Mouse (Mus musculus) spleen, postnatal 36 days (tissue): ENCODE measurements around the gene Abcc1.
A peak's percentile ranks its signal among the peaks of the same experiment; 100 is the strongest.

Experiments
- DNase-seq, 2 experiments: peaks; one replicate each; pipeline ENCODE4 v3.0.0; 2022; ENCODE audit warnings: low spot score in 2 of 2, mixed read lengths in 1 of 2

Gene Abcc1

DNA sequence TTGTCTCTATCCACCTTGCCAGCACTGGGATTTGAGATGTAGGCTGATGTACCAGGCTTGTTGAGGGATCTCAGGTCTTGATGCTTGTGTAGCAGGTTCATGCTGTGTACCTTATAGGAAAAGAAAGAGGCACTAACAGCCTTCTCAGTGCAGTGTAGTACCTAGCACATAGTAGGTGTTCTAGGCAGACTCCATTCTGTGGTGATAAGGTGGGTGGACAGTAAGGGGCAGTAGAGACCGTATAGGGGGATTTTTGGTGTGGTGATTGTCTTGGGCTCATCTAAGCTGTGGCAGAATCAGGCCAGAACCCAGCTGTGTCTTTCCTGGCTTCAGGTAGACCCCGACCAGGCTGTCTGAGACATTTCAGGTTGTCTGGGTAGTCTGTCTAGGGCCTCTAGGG is 15.0 kb downstream of the Abcc1 start:
- no peak for DNase-seq

DNA sequence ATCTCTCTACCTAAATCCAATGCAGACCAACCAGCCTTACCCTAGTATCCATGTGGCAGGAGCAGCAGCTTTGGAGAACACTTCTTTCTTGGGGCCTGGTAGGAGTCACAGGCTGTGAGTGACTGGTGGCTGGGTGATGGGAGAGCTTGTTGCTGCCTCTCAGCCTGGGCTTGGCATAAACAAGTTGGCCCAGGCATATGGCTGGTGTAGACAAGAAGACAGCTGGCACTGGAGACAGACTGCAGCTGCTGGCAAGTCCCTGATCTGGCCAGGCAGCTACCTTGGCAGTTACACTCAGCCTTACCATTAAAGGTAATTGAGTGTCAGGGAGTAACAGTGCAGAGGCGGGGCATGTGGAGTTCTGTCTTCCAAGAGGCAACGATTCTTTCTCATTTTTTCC is 16.0 kb downstream of the Abcc1 start:
- no peak for DNase-seq

DNA sequence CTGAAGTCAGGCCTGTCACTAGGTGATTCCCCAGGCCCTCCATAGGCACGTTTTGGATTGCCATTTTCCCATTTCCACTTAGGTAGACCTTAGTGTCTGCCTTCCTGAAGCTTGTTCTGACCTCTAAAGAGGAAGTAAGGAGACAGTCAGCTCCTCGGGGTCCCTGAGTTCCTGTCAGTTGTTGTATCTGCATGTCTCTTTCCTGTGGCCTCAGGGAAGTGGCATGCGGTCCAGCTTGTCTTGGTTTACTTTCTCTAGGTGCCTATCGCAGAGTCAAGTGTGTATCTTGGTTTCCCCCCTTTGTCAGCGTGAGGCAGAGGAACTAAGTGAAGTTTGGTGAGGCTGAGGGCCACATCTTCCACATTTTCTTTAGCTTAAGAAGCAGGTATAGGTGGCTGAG is 17.3 kb downstream of the Abcc1 start:
- DNase-seq: no peak

DNA sequence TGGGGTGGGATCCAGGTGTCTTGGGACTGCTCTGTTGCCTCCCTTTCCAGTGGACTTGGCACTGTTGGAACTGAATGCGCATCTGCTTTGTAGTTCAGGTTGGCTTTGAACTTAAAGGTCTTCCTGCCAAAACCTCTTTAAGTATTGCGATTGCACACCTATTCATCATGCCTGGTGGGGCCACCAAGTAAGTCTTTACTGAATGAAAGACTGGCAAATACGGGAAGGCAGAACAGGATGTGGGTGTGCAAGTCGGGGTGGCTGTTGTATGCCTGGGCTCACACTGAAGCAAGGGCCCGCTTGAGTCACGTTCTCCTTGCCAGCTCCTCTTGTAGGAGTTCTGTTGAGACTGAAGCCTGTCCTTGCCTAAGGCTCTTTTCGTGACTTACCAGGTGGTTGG is 18.5 kb downstream of the Abcc1 start:
- no peak for DNase-seq

DNA sequence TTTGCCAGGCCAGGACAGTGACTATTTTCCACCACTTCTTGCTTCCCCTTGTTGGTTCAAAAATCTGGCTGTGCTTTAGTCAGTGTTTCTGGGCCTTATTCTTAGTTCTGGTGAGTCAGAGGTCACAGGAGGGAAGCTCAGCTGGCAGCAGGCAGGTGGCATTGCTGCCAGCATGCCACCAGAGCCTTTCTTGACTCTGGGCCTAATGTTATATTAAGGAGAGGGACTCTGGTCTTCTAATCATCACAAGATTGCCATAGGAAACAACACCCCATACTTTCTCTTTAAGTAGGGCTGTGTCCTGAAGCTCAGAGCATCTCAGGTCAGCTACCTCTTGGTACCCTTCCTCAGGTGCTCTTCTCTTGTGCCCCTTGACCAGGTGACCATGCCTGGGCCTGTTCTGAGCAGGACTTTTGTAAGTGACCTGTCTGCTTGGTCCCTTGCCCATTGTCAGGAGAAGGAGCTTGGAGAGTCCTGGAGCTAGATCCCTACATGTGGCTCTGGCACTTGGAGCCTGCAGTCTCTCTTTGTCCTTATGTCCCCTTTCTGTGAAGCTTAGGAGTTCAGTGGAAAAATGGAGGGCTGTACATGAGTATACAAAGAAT is 19.8 kb downstream of the Abcc1 start:
- no peak for DNase-seq

DNA sequence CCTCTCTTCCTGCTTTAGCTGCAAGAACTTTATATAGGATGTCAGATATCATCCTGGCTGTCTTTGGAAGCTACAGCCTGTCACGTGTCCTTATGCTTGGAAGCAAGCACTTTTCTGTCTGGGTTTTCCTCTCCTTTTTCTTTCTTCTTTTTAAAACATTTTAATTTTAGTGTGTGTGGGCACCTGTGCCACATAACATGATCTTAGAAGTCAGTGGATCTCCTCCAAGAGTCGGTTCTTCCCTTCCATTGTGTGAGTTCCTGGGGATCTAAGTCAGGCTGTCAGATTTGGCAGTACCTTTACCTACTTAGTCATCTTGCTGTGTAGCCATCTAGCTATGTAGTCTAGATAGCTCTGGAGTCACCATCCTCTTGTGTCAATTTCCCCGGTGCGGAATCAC is 37.9 kb downstream of the Abcc1 start:
- DNase-seq: no peak

DNA sequence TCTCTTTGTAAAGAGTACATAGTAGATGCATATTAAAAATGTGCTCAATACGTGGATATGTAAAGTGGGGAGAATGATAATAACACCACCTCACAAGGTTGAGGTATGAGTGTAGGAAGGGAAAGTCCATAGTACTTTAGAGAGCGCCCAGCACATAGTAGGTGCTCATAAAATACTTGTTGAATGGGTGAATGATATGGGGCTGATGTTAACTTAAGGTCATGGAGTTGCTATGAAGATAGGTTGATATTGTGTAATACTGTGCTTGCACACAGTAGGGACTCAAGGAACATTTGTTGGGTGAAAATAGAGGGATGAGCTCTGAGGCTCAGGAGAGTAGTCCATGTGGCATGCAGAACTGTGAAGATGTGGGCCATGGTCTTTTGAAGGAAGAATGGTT is 42.1 kb downstream of the Abcc1 start:
- no peak for DNase-seq

DNA sequence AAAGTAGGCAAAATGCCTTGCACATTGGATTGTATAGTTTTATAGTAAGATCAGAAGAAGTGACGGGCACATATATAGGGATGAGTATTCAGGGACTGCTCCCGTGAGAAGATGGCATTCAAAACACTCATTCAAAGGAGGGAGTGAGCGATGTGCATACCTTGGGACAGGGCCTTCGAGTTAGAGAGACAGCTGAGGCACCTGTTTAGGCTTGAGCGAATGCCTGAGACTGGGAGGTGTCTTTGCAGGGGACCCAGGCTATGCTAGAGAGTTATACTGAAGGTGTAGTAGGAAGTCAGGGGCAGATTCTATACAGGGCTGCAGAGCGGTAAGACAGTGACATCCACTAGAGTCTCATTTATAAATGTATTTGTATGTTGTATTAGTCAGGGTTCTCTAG is 44.3 kb downstream of the Abcc1 start:
- no peak for DNase-seq

DNA sequence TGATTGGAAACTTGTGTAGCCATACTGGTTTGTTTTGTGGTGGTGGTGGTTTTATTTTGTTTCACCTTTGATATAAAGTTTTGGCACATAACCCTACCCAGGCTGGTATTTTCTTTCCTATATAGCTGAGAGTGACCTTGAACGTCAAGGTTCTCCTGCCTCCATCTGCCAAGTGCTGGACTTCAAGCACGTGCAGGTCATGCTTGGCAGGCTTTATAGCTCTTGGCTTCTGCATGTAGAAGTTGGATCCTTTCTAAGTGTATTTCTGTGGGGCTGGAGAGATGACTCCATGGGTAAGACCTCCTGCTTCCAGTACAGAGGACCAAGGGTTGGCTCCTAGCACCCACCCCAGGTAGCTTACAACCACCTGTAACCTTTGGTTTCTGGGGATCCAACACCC is 47.8 kb downstream of the Abcc1 start:
- DNase-seq: no peak

DNA sequence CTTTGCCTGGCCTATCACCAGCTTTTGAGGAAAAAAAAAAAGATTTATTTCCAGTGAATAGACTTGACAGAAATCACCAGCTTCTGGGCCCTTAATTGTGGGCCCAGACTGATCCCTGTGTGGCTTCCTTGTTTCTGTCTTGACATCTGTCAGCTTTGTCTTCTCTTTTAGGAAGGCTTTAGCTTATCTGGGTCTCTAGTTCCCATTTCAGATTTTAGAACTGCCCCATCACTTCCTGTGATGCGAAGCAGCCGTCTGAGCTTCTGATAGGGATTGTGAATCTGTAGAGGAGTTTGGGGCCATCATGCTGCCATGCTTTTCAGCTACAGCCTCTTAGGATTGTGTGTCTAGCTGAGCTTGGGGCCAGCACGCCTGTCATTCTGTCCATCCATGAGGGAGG is 48.4 kb downstream of the Abcc1 start:
- DNase-seq: no peak

DNA sequence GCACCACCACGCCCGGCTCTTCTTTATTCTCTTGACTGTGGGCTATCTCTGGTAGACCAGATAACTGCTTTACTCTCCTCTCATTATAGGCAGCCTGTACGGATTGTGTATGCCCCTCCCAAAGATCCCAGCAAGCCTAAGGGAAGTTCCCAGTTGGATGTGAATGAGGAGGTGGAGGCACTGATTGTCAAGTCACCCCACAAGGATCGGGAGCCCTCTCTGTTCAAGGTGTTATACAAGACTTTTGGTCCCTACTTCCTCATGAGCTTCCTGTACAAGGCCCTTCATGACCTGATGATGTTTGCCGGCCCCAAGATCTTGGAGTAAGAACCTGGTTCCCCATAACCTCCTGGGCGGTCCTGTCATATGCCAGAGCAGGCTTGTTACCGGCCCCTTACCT is 49.3 kb downstream of the Abcc1 start:
- no peak for DNase-seq

DNA sequence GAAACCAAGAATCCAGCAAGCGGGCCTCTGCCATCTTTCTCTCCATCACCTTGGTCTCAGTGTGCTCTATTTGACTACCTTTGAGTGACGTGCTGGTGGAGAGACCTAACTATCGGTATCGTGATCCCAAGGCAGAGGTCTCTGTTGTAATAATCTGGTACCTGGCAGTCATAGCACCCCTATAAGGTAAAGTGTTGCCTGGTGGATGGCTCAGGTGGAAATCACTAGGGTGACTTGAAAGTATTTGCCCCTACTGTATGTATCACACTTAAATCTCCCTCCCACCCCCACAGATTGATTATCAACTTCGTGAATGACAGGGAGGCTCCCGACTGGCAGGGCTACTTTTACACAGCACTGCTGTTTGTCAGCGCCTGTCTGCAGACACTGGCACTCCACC is 49.8 kb downstream of the Abcc1 start:
- DNase-seq: no peak

DNA sequence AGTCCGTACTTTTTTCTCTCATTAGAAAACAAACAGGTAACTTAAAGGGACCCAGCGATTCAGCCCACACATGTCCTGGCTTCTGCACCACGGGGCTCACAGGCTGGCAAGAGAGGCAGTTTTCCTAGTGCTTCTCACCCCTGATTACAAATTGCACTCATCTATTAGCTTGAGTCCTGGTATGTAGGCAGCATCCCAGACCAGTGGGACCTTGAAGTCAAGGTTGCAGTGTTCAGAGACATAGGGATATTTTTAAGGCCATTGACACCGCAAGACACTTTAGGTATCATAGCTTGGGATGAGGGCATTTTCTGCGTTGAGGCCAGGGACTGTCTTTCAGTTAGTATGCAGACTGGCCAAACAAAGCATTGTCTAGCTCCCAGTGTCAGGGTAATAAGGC is 51.2 kb downstream of the Abcc1 start:
- no peak for DNase-seq

DNA sequence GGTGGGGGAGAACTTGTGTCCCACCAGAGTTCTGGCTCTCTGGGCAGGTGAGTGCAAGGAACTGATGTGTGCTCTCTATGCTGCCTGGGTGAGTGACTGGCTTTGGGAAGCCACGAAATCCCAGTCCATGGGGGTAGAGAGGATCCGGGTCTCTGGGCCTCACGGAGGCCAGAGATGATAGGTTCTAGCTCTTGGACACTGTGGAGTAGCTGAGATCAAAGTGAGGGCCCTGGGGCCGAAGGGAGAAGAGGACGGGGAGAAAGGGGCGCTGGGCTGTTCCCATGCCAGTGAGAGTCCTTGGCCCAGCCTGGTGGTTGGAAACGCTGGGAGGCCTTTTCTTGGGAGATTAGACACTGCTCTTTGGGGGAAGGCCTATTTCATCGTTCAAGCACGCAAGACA is 53.8 kb downstream of the Abcc1 start:
- DNase-seq: no peak

DNA sequence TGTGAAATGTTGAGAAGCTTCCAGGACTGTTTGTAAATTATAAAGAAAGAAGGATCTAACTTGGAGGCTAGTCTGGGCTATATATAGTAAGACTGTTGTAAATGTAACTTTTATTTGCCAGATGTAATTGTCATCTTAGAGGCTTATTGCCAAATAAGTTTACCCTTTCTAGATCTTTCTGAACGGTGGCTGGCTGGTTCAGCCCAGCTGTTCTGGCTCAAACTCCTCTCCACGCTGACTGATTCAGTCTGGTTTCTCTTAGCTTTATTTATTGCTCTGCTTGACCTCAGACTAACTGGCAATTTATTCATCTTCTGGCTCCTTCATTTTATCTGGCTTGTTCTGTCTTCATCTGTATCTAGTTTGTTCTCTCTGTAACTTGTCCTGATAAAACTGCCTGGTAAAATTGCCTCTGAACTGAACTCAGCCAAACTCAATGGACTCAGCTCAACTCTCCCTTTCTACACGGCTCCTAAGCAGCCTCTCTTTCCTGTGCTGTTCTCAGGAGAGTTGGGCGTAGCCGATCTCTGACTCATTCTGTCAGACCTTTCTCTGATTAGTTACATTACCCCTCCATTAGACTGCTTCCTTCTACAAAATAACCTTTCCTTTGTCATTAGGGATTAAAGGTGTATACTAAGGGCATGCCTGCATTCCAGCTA is 55.7 kb downstream of the Abcc1 start:
- DNase-seq: no peak

DNA sequence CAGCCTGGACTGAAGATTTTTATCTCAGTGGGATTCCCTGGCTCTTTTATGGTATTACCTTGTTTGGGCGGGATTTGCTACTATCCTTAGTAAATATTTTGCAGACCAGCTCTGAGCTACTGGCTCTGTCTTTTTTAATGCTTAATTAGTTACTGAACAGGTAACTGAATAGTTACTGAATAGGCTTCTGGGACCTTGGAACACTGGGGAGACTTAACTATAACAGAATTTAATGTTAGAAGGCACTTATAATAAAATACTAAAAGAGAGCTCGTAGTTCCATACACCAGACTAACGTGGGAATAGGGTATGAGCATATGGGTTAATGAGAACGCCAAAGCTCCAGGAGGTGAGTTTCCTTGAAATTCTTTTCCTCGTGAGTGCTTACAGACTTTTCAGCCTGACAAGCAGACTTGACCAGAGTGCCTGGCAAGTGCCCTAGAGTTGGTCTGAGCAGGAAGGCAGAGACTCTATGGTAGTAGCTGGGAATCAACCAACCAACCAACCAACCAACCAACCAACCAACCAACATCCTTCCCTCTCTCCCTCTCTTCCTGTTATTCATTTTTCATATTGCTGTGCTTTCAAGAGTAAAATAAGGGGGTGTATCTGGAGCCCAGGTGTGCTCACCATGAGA is 59.3 kb downstream of the Abcc1 start:
- DNase-seq: no peak

DNA sequence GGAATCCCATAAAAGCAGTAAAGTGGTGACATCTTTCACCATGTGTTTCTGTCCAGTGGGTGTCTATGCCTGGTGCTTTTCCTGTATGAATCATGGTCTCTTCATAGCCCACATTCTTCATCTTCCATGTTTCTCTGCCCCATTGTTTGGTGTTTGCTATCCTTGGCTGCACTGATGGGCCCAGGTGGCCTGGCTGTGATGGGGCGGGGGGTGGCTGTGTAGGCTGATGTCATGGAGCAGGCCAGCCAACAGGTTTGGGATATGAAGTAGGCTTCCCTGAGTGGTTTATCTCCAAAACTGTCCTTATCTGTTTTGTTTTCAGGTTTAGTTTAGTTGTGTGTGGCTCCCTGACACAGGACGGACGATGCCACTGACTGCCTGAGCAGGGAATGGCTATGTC is 60.7 kb downstream of the Abcc1 start:
- DNase-seq: no peak

DNA sequence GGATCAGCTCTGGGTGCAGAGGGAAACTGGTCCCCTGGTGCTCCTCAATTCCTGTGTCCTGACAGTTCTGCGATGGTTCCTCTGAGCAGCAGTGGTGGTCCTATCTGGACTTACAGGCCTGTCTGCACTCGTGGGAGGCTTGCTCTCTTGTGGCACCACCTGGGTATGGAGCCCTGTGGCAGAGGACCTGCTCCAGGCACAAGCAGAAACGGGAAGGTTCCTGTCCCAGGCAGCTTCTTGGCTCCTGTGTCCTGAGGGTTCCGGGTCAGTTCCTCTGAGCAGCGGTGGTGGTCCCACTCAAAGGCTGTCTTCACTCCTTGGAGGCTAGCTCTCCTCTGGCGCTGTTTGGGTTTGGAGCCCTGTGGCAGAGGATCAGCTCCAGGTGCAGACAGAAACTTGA is 68.0 kb downstream of the Abcc1 start:
- DNase-seq: no peak

DNA sequence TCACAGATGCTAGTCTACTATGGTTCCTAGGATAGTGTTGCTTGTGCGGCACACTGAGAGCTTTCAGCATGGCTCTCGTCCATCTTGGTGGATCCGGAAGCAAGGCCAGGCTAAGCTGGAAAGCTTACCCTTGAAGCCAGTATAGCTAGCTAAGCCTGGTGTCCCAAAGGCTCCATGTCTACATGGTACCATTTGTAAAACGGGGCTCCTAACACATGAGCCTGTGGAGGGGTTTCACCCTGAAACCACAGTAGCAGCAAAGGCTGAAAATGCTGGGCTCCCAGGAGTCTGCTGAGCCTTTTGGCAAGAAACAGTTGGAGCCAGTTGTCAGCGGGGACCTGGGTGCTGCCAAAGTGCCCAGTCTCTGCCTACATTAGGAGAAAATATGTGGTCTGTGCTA is 71.6 kb downstream of the Abcc1 start:
- no peak for DNase-seq

DNA sequence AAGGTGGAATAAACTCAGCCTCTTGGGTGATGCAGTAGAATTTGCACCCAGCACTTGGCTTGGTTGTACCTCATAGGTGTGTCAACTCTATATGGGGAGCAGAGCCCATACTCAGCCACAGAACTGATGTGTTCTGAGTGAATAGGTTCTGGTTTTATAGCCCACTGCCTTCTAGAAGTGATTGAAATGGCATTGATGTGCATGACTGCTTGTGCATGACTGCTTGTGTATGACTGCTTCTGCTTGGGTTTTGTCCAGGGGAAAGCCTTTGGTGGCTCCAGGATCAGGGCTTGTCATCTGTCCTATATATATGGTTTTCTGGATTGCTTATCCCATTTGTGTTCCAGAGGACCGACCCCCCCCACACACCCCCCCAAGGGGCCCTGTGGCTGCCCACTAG is 74.2 kb downstream of the Abcc1 start:
- no peak for DNase-seq

DNA sequence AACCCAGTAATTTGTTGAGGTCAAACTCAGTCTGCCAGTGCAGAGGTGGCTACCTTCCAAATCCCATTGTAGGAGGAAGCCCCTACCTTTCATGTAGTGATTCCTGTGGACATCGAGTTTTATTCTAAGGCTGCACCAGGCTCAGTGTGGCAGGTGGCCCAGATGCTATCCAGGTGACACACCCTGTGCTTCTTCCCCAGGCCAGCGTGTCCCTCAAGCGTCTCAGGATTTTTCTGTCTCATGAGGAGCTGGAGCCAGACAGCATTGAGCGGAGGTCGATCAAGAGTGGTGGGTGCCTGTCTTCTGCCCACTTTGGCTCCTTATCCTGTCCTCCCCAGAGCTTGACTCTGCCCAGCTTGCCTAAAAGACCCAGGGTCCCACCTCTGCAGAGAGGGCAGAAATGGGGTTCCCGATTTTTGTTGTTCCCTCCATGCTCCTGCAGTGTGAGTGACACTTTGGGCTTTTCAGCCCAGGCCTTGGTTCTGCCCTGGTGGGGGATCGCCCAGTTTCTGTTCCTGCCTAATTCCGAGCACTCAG is 76.2 kb downstream of the Abcc1 start:
- DNase-seq: no peak

DNA sequence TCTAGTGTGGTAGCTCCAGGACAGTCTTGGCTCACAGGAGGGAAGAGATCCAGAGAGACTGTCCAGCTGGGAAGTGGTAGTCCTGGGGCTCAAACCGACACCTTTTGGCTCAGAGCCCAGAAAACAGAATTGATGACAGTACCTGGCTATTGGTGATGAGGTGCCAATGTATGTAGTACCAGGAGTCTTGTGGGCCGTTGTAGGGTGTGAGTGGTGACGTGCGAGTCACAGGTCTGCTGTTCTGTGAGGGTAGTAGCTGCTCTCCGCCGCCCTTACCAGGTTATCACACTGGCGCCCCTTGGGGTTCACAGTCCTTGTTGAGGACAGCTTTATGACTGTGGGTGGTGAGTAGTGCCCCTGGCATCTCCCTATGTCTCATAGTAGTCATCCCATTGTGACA is 77.2 kb downstream of the Abcc1 start:
- no peak for DNase-seq

DNA sequence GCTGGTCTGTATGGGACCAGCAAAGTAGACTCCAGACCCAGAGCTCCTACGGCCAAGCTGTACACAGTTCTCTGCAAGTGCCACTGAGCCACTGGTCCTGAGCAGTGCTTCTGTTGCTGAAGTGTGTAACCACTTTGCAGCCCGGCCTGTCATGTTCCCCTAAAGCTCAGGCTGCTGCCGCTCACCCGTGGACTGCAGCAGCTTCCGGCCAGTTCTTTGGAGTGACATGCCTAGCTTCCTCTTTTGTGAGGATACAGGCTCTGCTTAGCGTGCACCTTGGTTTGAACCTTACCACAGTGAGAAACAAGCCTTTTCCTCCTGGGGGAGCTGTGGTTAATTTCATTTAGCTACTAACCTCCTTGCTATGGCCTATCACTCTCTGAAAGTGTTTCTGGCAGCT is 77.7 kb downstream of the Abcc1 start:
- DNase-seq: peak; percentile 65 to 69
